Mouse (Mus musculus): ENCODE data around the gene Aen. TPM values are rescaled to one million over a fixed set of nuclear protein-coding genes. Genes with fewer than 3 reads are reported as not detected.

The Aen gene
- total RNA-seq, 2 experiments from 2014 or later: 51.7 to 52.0 TPM

GRCm38 (mm10) chr7:78922506-78922905 lies 26.9 kb downstream of the Aen start:
- H3K4me3 ChIP-seq: no peak overlapping the region
- intact Hi-C loops (cut with DNase I): loop anchor here (5.0 kb wide), 1 partner anchor 315 kb away; no protein-coding TSS in a partner anchor
- DNase-seq: no peak
- no peak for TF ChIP-seq CTCF (IDR thresholded peaks at IDR 0.05)
- H3K27ac ChIP-seq: no peak overlapping the region

DNA sequence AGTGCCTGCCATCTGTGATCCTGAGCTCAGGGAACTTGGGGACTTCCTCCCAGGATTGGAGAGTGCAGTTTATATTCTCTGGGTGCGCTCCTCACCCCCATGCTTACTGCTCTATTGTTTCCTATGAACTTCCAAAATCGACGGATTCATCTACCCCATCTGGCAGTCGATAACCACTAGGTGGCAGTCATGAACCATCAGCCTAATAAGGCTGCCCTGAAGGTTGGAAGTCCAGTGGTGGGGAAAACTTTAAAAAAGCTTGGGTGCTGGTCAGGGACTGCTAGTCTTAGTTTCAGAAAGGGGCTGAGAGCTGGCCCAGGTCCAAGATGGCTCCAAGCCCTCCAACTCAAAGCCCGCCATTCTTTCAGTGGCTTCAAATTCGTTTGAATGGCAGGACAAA lies 28.6 kb downstream of the Aen start:
- peak; percentile 65 for DNase-seq
- peak; percentile 91; the same call in 1 of the 2 replicates for TF ChIP-seq CTCF (IDR thresholded peaks at IDR 0.05)
- Histone ChIP-seq H3K4me3 (no peak overlapping the region), H3K27ac (no peak overlapping the region)
- intact Hi-C loops (cut with DNase I): loop anchor here (1.0 to 5.0 kb wide), 3 partner anchors 157 to 425 kb away; no protein-coding TSS in a partner anchor

GRCm38 (mm10) chr7:78924796-78925195 lies 29.1 kb downstream of the Aen start:
- Histone ChIP-seq H3K4me3 (no peak overlapping the region), H3K27ac (no peak overlapping the region)
- no peak for DNase-seq
- intact Hi-C loops (cut with DNase I): loop anchor here (1.0 to 5.0 kb wide), 3 partner anchors 157 to 425 kb away; no protein-coding TSS in a partner anchor
- no peak for TF ChIP-seq CTCF (IDR thresholded peaks at IDR 0.05)

DNA sequence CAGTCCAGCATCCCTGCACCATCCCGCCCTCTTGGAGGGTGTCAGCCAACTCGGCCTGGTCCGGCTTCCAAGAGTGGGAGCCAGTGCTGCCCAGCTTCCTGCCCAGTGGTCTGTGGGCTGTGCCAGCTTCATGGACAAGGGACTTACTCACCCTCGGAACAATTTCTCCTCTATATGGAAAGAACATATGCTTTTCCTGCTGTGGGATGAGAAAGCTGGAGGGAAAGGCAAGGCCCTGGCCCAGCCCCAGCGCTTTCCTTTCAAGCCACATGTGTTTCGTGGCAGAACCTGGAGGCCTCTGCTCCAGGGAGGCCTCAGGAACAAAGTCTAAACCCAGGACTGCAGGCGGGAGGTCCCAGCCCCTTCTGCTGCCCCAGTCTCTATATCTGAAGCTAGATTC lies 30.0 kb downstream of the Aen start:
- intact Hi-C loops (cut with DNase I): no loop called here
- no peak for TF ChIP-seq CTCF (IDR thresholded peaks at IDR 0.05)
- Histone ChIP-seq H3K27ac (no peak overlapping the region), H3K4me3 (no peak overlapping the region)
- no peak for DNase-seq

DNA sequence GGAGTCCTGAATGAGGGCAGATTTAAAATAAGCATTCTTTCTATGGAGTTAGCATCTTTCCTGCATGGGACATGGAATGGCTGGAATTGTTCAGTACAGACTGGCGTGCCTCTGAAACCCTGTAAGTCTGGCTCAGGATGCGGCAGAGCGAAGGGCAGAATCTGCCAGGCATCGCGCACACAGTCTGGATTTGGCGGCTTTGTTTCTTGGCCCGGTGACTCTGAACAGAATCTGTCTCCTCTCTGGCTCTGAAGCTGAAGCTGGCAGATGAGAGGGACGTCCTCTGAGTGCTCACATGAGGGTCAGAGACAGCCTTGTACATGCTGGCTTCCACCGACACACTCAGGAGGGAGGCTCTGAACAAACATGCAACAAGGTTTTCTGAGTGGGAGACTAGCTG lies 30.5 kb downstream of the Aen start:
- H3K4me3 ChIP-seq: no peak overlapping the region
- DNase-seq: no peak
- H3K27ac ChIP-seq: no peak overlapping the region
- no peak for TF ChIP-seq CTCF (IDR thresholded peaks at IDR 0.05)
- intact Hi-C loops (cut with DNase I): no loop called here

DNA sequence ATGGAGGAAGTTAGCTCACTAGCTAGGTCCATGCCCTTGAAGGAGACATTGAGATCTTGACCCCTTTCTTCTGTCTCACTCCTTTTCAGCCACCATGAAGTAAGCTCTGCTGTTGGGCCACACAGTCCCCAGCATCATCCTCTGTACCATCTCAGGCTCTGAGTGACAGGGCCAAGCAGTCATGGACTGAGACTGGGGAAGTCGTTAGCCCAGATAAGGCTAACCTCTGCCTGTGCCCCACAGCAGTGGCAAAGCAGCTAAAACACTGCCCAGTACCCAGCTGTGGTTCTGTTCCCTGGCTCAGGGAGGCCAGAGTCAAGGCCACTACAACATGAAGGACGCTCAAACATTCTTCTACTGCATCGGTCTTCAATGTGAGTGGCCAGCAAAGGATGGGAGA lies 31.6 kb downstream of the Aen start:
- Histone ChIP-seq H3K27ac (no peak overlapping the region), H3K4me3 (no peak overlapping the region)
- no peak for TF ChIP-seq CTCF (IDR thresholded peaks at IDR 0.05)
- intact Hi-C loops (cut with DNase I): no loop called here
- DNase-seq: no peak

DNA sequence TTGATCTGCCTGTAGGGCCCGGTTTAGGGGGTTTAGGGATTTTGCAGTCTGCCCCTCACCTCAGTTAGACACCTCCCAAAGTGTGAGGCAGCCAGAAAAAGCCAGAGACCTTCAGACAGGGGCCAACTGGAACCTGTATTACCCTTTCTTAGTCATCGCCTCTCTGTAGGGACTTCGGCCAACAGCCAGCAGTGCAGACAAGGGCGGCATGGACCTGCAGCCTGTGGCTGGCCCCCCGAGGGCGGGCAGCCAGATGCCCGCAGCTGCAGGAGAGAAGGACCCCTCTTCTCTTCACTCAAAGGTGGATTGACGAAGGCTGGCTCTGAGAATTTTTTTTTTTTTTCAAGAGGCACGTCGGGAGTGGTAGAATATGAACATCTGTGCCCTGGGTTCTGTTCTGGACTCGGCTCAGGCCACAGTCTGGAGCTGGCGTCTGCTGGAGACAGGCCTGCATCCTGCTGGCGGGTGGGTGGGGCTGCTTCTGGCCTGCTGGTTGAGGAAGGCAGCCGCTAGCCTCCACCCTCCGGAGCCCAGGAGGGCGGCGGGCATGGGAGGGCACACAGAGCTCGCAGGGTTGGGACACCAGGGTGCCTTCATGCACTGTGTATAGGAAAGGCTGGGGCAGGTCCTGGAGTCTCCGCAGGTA lies 43.4 kb downstream of the Aen start:
- Histone ChIP-seq H3K27ac (no peak overlapping the region), H3K4me3 (no peak overlapping the region)
- TF ChIP-seq CTCF (IDR thresholded peaks at IDR 0.05): no peak
- intact Hi-C loops (cut with DNase I): no loop called here
- no peak for DNase-seq

- DNase-seq: no peak
- intact Hi-C loops (cut with DNase I): no loop called here
- TF ChIP-seq CTCF (IDR thresholded peaks at IDR 0.05): no peak
These were observed 45.3 kb downstream of the Aen start for GRCm38 (mm10) chr7:78940971-78941370.

DNA sequence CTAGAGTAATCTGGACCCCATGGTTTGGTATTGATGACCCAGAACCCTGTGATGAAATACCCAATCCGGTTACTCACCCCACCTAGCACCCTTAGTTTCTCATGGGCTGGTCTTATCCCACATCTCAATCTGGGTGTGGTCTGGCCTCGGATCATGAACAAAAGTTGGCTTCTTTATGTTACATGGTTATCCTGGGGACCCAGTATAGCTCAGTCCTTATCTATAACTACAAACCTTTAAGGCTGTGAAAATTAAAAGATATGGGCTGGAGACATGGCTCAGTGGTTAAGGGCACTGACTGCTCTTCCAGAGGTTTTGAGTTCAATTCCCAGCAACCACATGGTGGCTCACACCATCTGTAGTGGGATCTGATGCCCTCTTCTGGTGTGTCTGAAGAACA lies 46.9 kb downstream of the Aen start:
- DNase-seq: no peak
- no peak overlapping the region for H3K4me3 ChIP-seq
- no peak for TF ChIP-seq CTCF (IDR thresholded peaks at IDR 0.05)
- intact Hi-C loops (cut with DNase I): no loop called here
- no peak overlapping the region for H3K27ac ChIP-seq

More at GRCm38 (mm10) chr7:78940971-78941370, 45.3 kb downstream of the Aen start:
- no peak overlapping the region for H3K4me3 ChIP-seq
- no peak overlapping the region for H3K27ac ChIP-seq

GRCm38 (mm10) chr7:78953886-78954572 lies 58.4 kb downstream of the Aen start:
- no peak for TF ChIP-seq CTCF (IDR thresholded peaks at IDR 0.05)
- intact Hi-C loops (cut with DNase I): no loop called here
- DNase-seq: no peak
- Histone ChIP-seq H3K4me3 (no peak overlapping the region), H3K27ac (no peak overlapping the region)

DNA sequence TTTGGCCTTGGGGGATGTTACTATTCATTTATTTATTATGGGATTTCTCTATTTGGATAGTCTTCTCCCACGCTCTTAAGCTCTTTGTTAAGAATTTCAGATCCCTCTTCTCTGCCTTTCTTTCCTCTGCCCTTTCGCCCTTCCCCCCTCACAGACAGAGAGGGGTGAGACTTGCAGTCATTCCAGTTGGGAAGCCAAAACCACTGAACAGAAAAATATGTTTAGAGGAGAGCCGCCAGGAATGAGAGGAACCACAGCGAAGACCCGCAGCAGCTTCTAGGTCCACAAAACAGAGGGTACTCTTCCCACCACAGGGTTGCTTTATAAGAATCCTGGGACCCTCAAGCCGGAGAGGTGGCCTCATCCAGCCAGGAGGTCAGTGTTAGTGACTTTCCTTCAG lies 59.0 kb downstream of the Aen start:
- no peak for DNase-seq
- intact Hi-C loops (cut with DNase I): no loop called here
- H3K4me3 ChIP-seq: no peak overlapping the region
- H3K27ac ChIP-seq: no peak overlapping the region
- TF ChIP-seq CTCF (IDR thresholded peaks at IDR 0.05): no peak

GRCm38 (mm10) chr7:78955086-78955485 lies 59.4 kb downstream of the Aen start:
- Histone ChIP-seq H3K4me3 (no peak overlapping the region), H3K27ac (no peak overlapping the region)
- no peak for TF ChIP-seq CTCF (IDR thresholded peaks at IDR 0.05)
- intact Hi-C loops (cut with DNase I): no loop called here
- DNase-seq: no peak

DNA sequence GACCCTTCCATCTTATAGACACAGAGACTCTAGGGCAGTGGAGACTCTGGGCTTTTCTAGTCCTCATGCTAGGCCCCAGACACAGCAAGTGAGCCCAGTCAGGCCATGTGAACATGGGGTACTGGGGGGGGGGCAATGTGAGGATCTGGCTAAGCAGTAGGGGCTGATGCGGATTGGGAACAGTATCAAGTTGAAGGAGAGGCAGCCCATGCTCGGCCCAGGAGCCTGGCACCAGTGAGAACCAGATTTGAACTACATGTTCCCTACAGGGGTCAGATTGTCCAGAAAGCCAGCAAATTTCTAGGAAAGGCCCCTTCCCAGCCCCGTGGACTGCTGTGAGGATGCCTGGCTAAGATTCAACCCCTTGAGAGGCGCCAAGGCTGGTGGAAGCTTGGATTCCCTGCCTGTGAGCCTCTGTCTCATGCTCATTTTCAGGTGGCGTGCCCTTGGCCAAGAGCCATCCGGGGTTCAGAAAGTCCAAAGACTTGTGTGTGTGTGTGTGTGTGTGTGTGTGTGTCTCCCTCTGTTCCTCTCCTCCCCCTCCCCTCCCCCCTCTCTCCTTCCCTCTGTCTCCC lies 62.9 kb downstream of the Aen start:
- intact Hi-C loops (cut with DNase I): no loop called here
- TF ChIP-seq CTCF (IDR thresholded peaks at IDR 0.05): no peak

More for the DNA sequence above, 62.9 kb downstream of the Aen start:
- H3K4me3 ChIP-seq: no peak overlapping the region
- no peak for DNase-seq
- no peak overlapping the region for H3K27ac ChIP-seq

Small RNA genes lying within 50 kb of the gene (microRNA-seq; reads per million reads assigned to microRNA genes)
- gene Mir7-2: not detected

Other genes with a start within 250 kb of the Aen start
- gene Ntrk3, start 157.8 kb upstream of the Aen start, total RNA-seq (2021): 1 to 10 TPM; 1.1 to 1.5 TPM
- gene Mrps11, start 112.7 kb upstream of the Aen start, total RNA-seq (2021): 10 to 100 TPM; 27.7 to 37.1 TPM
- gene Mrpl46, start 112.3 kb upstream of the Aen start, total RNA-seq (2021): 10 to 100 TPM; 22.3 to 34.2 TPM
- gene Det1, start 48.6 kb upstream of the Aen start, total RNA-seq (2021): 10 to 100 TPM; 17.9 to 22.1 TPM
- 1 to 10 TPM in 1 of 2 experiments, under 1 TPM in 1; 0.92 to 1.8 TPM for gene Isg20, start 17.6 kb downstream of the Aen start, total RNA-seq (2021)
- gene Acan, start 157.6 kb downstream of the Aen start, total RNA-seq (2021): under 1 TPM in 1 of 2 experiments, not detected in 1; 0.03 TPM
- gene Hapln3, start 235.2 kb downstream of the Aen start, total RNA-seq (2021): under 1 TPM; 0.28 to 0.70 TPM